Comparison of ENCODE assay signal across 9 mouse cellular contexts in genomic region chr11:116436725-116437331, GRCm38 (mm10). TPM values are rescaled to one million over a fixed set of nuclear protein-coding genes. Genes with fewer than 3 reads are reported as not detected.
DNase-seq lines count a peak whose midpoint lies in the region; ATAC-seq and TF ChIP-seq lines count a peak whose summit lies in the region.
"Had no signal": no experiment of that assay in that cellular context is flagged by ENCODE, and none has a peak within 500 bp of the region (broad histone marks: within the 10 kb centered on the region; RNA-seq: fewer than 3 reads in every experiment).

No protein-coding gene starts in this region.

- no peak overlapping the region; the same call in 1 of the 2 replicates for H3K4me3 ChIP-seq in layer of hippocampus, adult 2 months
- H3K4me3 ChIP-seq in hindbrain, embryonic 16.5 days (ENCODE audit: low read length) = no peak overlapping the region
- H3K4me3 ChIP-seq in liver, embryonic 14.5 days (ENCODE audit: insufficient read depth in 1 of 2, low read depth in 2 of 2, low read length in 2 of 2) = peak overlapping the region; percentile 10 to 74; a peak in 2 of 4 replicates
- peak overlapping the region; percentile 94 for H3K4me3 ChIP-seq in neural tube, embryonic 13.5 days

- H3K36me3 ChIP-seq in hindbrain, embryonic 16.5 days (ENCODE audit: control insufficient read depth, insufficient read depth, low read length) = no peaks in the 10 kb centered on the region; the same call in 1 of the 2 replicates
- peaks cover 25% of the 10 kb centered on the region for H3K36me3 ChIP-seq in liver, embryonic 14.5 days (replicated peaks; ENCODE audit: control insufficient read depth, insufficient read depth, low read depth)
- peaks cover 24% of the 10 kb centered on the region for H3K36me3 ChIP-seq in neural tube, embryonic 13.5 days

- H3K27me3 ChIP-seq in hindbrain, embryonic 16.5 days (replicated peaks; ENCODE audit: control insufficient read depth, insufficient read depth, low read length) = no peaks in the 10 kb centered on the region
- no peaks in the 10 kb centered on the region for H3K27me3 ChIP-seq in liver, embryonic 14.5 days (ENCODE audit: control insufficient read depth, insufficient read depth, low read length)
- no peaks in the 10 kb centered on the region for H3K27me3 ChIP-seq in neural tube, embryonic 13.5 days
- H3K27me3 ChIP-seq: Patski had no signal

- 54% methylated on average over 4 of the region's 4 CpGs for whole genome bisulfite sequencing in hindbrain, embryonic 16.5 days
- WGBS in liver, embryonic 14.5 days (ENCODE audit: insufficient replicate concordance) = 11% methylated on average over 4 of the region's 4 CpGs
- 68% methylated on average over 4 of the region's 4 CpGs for WGBS in neural tube, embryonic 13.5 days

- TF ChIP-seq EP300 in liver, embryonic 14.5 days (IDR thresholded peaks at IDR 0.05; ENCODE audit: low read depth) = no peak

- ATAC-seq in hindbrain, embryonic 16.5 days = no peak
- no peak for ATAC-seq in liver, embryonic 14.5 days (ENCODE audit: insufficient read depth)
- ATAC-seq in neural tube, embryonic 13.5 days (ENCODE audit: low read depth) = no peak
- ATAC-seq: Patski had no signal

- no peaks in the 10 kb centered on the region for H3K9me3 ChIP-seq in hindbrain, embryonic 16.5 days (ENCODE audit: control insufficient read depth, low read length)
- no peaks in the 10 kb centered on the region for H3K9me3 ChIP-seq in liver, embryonic 14.5 days (ENCODE audit: control insufficient read depth, low read length)
- no peaks in the 10 kb centered on the region for H3K9me3 ChIP-seq in neural tube, embryonic 13.5 days

- peak overlapping the region; percentile 57 for H3K27ac ChIP-seq in layer of hippocampus, adult 2 months
- no peak overlapping the region for H3K27ac ChIP-seq in hindbrain, embryonic 16.5 days (ENCODE audit: low read depth, low read length)
- H3K27ac ChIP-seq in liver, embryonic 14.5 days = peak overlapping the region; percentile 56
- H3K27ac ChIP-seq in neural tube, embryonic 13.5 days (replicated peaks) = peak overlapping the region; percentile 38

- intact Hi-C loops in left cerebral cortex, postnatal 36 days (cut with DNase I) = no loop called here

- H3K4me1 ChIP-seq in hindbrain, embryonic 16.5 days (ENCODE audit: control insufficient read depth, insufficient read depth, low read depth, low read length) = peaks cover 22% of the 10 kb centered on the region
- H3K4me1 ChIP-seq in liver, embryonic 14.5 days (replicated peaks; ENCODE audit: control insufficient read depth in 2 of 2, insufficient read depth in 2 of 2, low read length in 1 of 2) = peaks cover 9 to 30% of the 10 kb centered on the region in 2 experiments
- peaks cover 42% of the 10 kb centered on the region for H3K4me1 ChIP-seq in neural tube, embryonic 13.5 days (replicated peaks)

- H3K9ac ChIP-seq in hindbrain, embryonic 16.5 days (ENCODE audit: low read depth, low read length) = peak overlapping the region; percentile 45
- H3K9ac ChIP-seq in liver, embryonic 14.5 days (replicated peaks) = no peak overlapping the region
- H3K9ac ChIP-seq in neural tube, embryonic 13.5 days = peak overlapping the region; percentile 97

- 0 out of 2 replicates have a peak overlapping the region, but pooled peaks have one; percentile 4 for H3K4me2 ChIP-seq in hindbrain, embryonic 16.5 days (ENCODE audit: low read length)
- peak overlapping the region; percentile 68 for H3K4me2 ChIP-seq in liver, embryonic 14.5 days (ENCODE audit: low read depth)
- H3K4me2 ChIP-seq in neural tube, embryonic 13.5 days = peak overlapping the region; percentile 77

- DNase-seq in layer of hippocampus, adult 2 months (ENCODE audit: low spot score in 2 of 2) = no peak
- no peak for DNase-seq in layer of hippocampus, postnatal 10 days (ENCODE audit: low spot score in 2 of 2)
- peak; percentile 74 to 81 for DNase-seq in gastrocnemius, adult 8-10 months (ENCODE audit: low spot score in 2 of 2)
- DNase-seq in liver, embryonic 14.5 days (ENCODE audit: low read depth in 3 of 3, low spot score in 3 of 3) = peak in 1 of 3 experiments; percentile 49
- DNase-seq in thymus, postnatal 10 days (ENCODE audit: low spot score in 2 of 2) = no peak
- DNase-seq in left cerebral cortex, postnatal 36 days (ENCODE audit: low spot score in 2 of 2) = no peak

- no peak for TF ChIP-seq CTCF in layer of hippocampus, adult 2 months (conservative IDR thresholded peaks at IDR 0.05)
- no peak for TF ChIP-seq CTCF in liver, embryonic 14.5 days (IDR thresholded peaks at IDR 0.05; ENCODE audit: low read depth)

RNA-seq across cellular contexts. Expression of gene Ubald2, which starts 2.9 kb away (rescaled TPM):
- 10 to 100 TPM; 32.5 to 41.9 TPM for total RNA-seq in layer of hippocampus, adult 2 months (2021)
- 10 to 100 TPM; 35.7 to 46.1 TPM for total RNA-seq in layer of hippocampus, postnatal 10 days (2021)
- total RNA-seq in gastrocnemius, adult 8-10 months (2022) = 10 to 100 TPM; 35.1 to 63.5 (median 47.7) TPM
- polyA plus RNA-seq in hindbrain, embryonic 16.5 days (2015; fragmentation: Nextera tagmentation; extraction: Ambion mirVana) = 28.3 and 35.1 TPM in 2 replicates
- polyA plus RNA-seq in liver, embryonic 14.5 days (2012; rRNA removed) = 58.9 and 70.9 TPM in 2 replicates
- 50.3 and 55.4 TPM in 2 replicates for polyA plus RNA-seq in liver, embryonic 14.5 days (2014; fragmentation: Nextera tagmentation; extraction: Ambion mirVana)
- polyA plus RNA-seq in neural tube, embryonic 13.5 days (2015; fragmentation: Nextera tagmentation; extraction: Ambion mirVana) = 40.7 and 55.0 TPM in 2 replicates
- total RNA-seq in left cerebral cortex, postnatal 36 days (2021) = 10 to 100 TPM; 27.5 to 31.8 TPM

RNA-seq across cellular contexts. Expression of gene Rnf157, which starts 24.0 kb away (rescaled TPM):
- 100 to 1,000 TPM; 227 to 236 TPM for total RNA-seq in layer of hippocampus, adult 2 months (2021)
- 100 to 1,000 TPM; 184 to 186 TPM for total RNA-seq in layer of hippocampus, postnatal 10 days (2021)
- total RNA-seq in gastrocnemius, adult 8-10 months (2022) = 10 to 100 TPM; 23.0 to 29.5 (median 24.2) TPM
- 27.8 and 28.5 TPM in 2 replicates for polyA plus RNA-seq in hindbrain, embryonic 16.5 days (2015; fragmentation: Nextera tagmentation; extraction: Ambion mirVana)
- polyA plus RNA-seq in liver, embryonic 14.5 days (2012; rRNA removed) = 0.57 and 0.75 TPM in 2 replicates
- polyA plus RNA-seq in liver, embryonic 14.5 days (2014; fragmentation: Nextera tagmentation; extraction: Ambion mirVana) = 0.66 and 1.2 TPM in 2 replicates
- polyA plus RNA-seq in neural tube, embryonic 13.5 days (2015; fragmentation: Nextera tagmentation; extraction: Ambion mirVana) = 64.8 and 72.0 TPM in 2 replicates
- total RNA-seq in left cerebral cortex, postnatal 36 days (2021) = 100 to 1,000 TPM; 266 to 286 TPM

RNA-seq across cellular contexts. Expression of gene Qrich2, which starts 29.2 kb away (rescaled TPM):
- under 1 TPM in 1 of 2 experiments, not detected in 1; 0.17 TPM for total RNA-seq in layer of hippocampus, adult 2 months (2021)
- total RNA-seq in layer of hippocampus, postnatal 10 days (2021) = under 1 TPM in 1 of 2 experiments, not detected in 1; 0.18 TPM
- not detected for total RNA-seq in gastrocnemius, adult 8-10 months (2022)
- 0.38 and 0.40 TPM in 2 replicates for polyA plus RNA-seq in hindbrain, embryonic 16.5 days (2015; fragmentation: Nextera tagmentation; extraction: Ambion mirVana)
- 0.01 and 0.02 TPM in 2 replicates for polyA plus RNA-seq in liver, embryonic 14.5 days (2012; rRNA removed)
- 0.08 TPM in 1 of 2 replicates, not detected in the other for polyA plus RNA-seq in liver, embryonic 14.5 days (2014; fragmentation: Nextera tagmentation; extraction: Ambion mirVana)
- not detected in 2 replicates for polyA plus RNA-seq in neural tube, embryonic 13.5 days (2015; fragmentation: Nextera tagmentation; extraction: Ambion mirVana)
- not detected for total RNA-seq in left cerebral cortex, postnatal 36 days (2021)

RNA-seq across cellular contexts. Expression of gene Prpsap1, which starts 57.2 kb away (rescaled TPM):
- total RNA-seq in layer of hippocampus, adult 2 months (2021) = 10 to 100 TPM; 84.2 to 98.5 TPM
- total RNA-seq in layer of hippocampus, postnatal 10 days (2021) = 10 to 100 TPM; 89.8 to 90.7 TPM
- total RNA-seq in gastrocnemius, adult 8-10 months (2022) = 10 to 100 TPM; 10.4 to 12.7 (median 11.5) TPM
- 181 and 190 TPM in 2 replicates for polyA plus RNA-seq in hindbrain, embryonic 16.5 days (2015; fragmentation: Nextera tagmentation; extraction: Ambion mirVana)
- 19.2 and 22.2 TPM in 2 replicates for polyA plus RNA-seq in liver, embryonic 14.5 days (2012; rRNA removed)
- 38.4 and 40.4 TPM in 2 replicates for polyA plus RNA-seq in liver, embryonic 14.5 days (2014; fragmentation: Nextera tagmentation; extraction: Ambion mirVana)
- 177 and 178 TPM in 2 replicates for polyA plus RNA-seq in neural tube, embryonic 13.5 days (2015; fragmentation: Nextera tagmentation; extraction: Ambion mirVana)
- total RNA-seq in left cerebral cortex, postnatal 36 days (2021) = 10 to 100 TPM; 68.5 to 91.5 TPM

Comparison
In these comparisons a context has a peak if more than half of its experiments do, and no peak if none do; other contexts are left out.
1. DNase-seq: peak in gastrocnemius, adult 8-10 months (2 of 2); none in layer of hippocampus, adult 2 months (0 of 2), layer of hippocampus, postnatal 10 days (0 of 2), thymus, postnatal 10 days (0 of 2) and left cerebral cortex, postnatal 36 days (0 of 2).
2. H3K4me3 ChIP-seq: peak in liver, embryonic 14.5 days (2 of 2) and neural tube, embryonic 13.5 days (single experiment); none in layer of hippocampus, adult 2 months (single experiment) and hindbrain, embryonic 16.5 days (single experiment).
3. H3K4me2 ChIP-seq: peak in every context shown above with its lines; median percentile 77 in neural tube, embryonic 13.5 days; 68 in liver, embryonic 14.5 days; 4 in hindbrain, embryonic 16.5 days.
4. RNA of gene Rnf157, which starts 24.0 kb away (total RNA-seq): 266 to 286 TPM in left cerebral cortex, postnatal 36 days, 227 to 236 TPM in layer of hippocampus, adult 2 months and 184 to 186 TPM in layer of hippocampus, postnatal 10 days; 23.0 to 29.5 TPM in gastrocnemius, adult 8-10 months; every median in the first group is over 4 times any median in the second.